Mouse (Mus musculus) intestine, embryonic 14.5 days (tissue): ENCODE data around the gene Fam160a1. TPM values are rescaled to one million over a fixed set of nuclear protein-coding genes. Genes with fewer than 3 reads are reported as not detected.

Experiments used
- ATAC-seq: fragments of 200-750 bp; cut with Nextera tagmentation; replicated peaks from 2 replicates; pipeline ENCODE4 v1.8.0; 2017; ENCODE audit warnings: low read depth, moderate number of reproducible peaks, moderate TSS enrichment, moderate library complexity; ENCODE audit not compliant: low FRiP score, low TSS enrichment
- DNase-seq: peaks from one replicate; pipeline ENCODE4 v3.0.0-alpha.2; 2018; ENCODE audit warnings: low spot score
- H3K27ac ChIP-seq: fragments of 300-500 bp; sonication (generic); 2 replicates; pipeline ENCODE4 v1.5.1; 2014; ENCODE audit warnings: low read depth, mild to moderate bottlenecking, control low read depth
- H3K27me3 ChIP-seq: fragments of 300-500 bp; sonication (generic); replicated peaks from 2 replicates; pipeline ENCODE4 v1.6.1; 2014; ENCODE audit warnings: low read length, control low read depth; ENCODE audit not compliant: control insufficient read depth, insufficient read depth
- H3K36me3 ChIP-seq: fragments of 300-500 bp; sonication (generic); 2 replicates; pipeline ENCODE4 v1.6.1; 2014; ENCODE audit warnings: low read length, control low read depth; ENCODE audit not compliant: control insufficient read depth, insufficient read depth
- H3K4me1 ChIP-seq: fragments of 300-500 bp; sonication (generic); replicated peaks from 2 replicates; pipeline ENCODE4 v1.6.1; 2014; ENCODE audit warnings: low read length, control low read depth, mixed read lengths; ENCODE audit not compliant: control insufficient read depth, insufficient read depth
- H3K4me2 ChIP-seq: fragments of 300-500 bp; sonication (generic); 2 replicates; pipeline ENCODE4 v1.6.1; 2014; ENCODE audit warnings: low read length
- H3K4me3 ChIP-seq: fragments of 300-500 bp; sonication (generic); 2 replicates; pipeline ENCODE4 v1.5.1; 2014; ENCODE audit warnings: low read depth, low read length, control low read depth, mixed read lengths
- H3K9ac ChIP-seq: fragments of 300-500 bp; sonication (generic); 2 replicates; pipeline ENCODE4 v1.6.1; 2014; ENCODE audit warnings: mild to moderate bottlenecking, low read length
- H3K9me3 ChIP-seq: fragments of 300-500 bp; sonication (generic); 2 replicates; pipeline ENCODE4 v1.6.1; 2016; ENCODE audit warnings: low read length, control low read depth; ENCODE audit not compliant: control insufficient read depth
- WGBS: fragments of 180-500 bp; shearing (Covaris S2); extraction: QIAGEN DNeasy Blood & Tissue Kit; methylation state at CpG from one replicate; pipeline ENCODE4 v1.1.7; 2014; 5-methylcytosine and 5-hydroxymethylcytosine counted together
- polyA plus RNA-seq: library from polyadenylated mRNA; unstranded; fragments of >200 nt; fragmentation: Nextera tagmentation; extraction: Ambion mirVana; gene quantifications from 2 replicates; pipeline ENCODE4 v1.2.1, GENCODE M21; 2014

Fam160a1 gene
- polyA plus RNA-seq, 1 experiment from 2014 or later = 3.3 TPM

- DNase-seq = no peak
- peaks cover 2% of the 10 kb centered on the region; the same call in 1 of the 2 replicates for H3K4me1 ChIP-seq
- no peak overlapping the region for H3K27ac ChIP-seq
- H3K27me3 ChIP-seq = no peaks in the 10 kb centered on the region
- no peak overlapping the region for H3K9ac ChIP-seq
- H3K36me3 ChIP-seq = 0 out of 2 replicates have a peak, but pooled peaks cover 5% of the 10 kb centered on the region
- H3K9me3 ChIP-seq = no peaks in the 10 kb centered on the region
- H3K4me3 ChIP-seq = no peak overlapping the region
- 76% methylated on average over 8 of the region's 8 CpGs for WGBS
- no peak overlapping the region for H3K4me2 ChIP-seq
- ATAC-seq = no peak
These were observed 182.5 kb downstream of the Fam160a1 start for GRCm38 (mm10) chr3:85634389-85635125.

- Histone ChIP-seq H3K27me3 (no peaks in the 10 kb centered on the region), H3K4me3 (no peak overlapping the region), H3K9me3 (no peaks in the 10 kb centered on the region), H3K27ac (no peak overlapping the region), H3K4me2 (no peak overlapping the region), H3K36me3 (0 out of 2 replicates have a peak, but pooled peaks cover 5% of the 10 kb centered on the region), H3K9ac (no peak overlapping the region), H3K4me1 (peaks cover 2% of the 10 kb centered on the region; the same call in 1 of the 2 replicates)
- WGBS = 85% methylated on average over 2 of the region's 2 CpGs
- ATAC-seq (no peak), DNase-seq (no peak)
These were observed 183.4 kb downstream of the Fam160a1 start for GRCm38 (mm10) chr3:85633733-85634132.

- Histone ChIP-seq H3K27me3 (no peaks in the 10 kb centered on the region), H3K4me3 (no peak overlapping the region), H3K9me3 (no peaks in the 10 kb centered on the region), H3K4me1 (peaks cover 2% of the 10 kb centered on the region; the same call in 1 of the 2 replicates), H3K36me3 (no peaks in the 10 kb centered on the region), H3K27ac (no peak overlapping the region), H3K9ac (no peak overlapping the region), H3K4me2 (no peak overlapping the region)
- DNase-seq (no peak), ATAC-seq (no peak)
- WGBS = 89% methylated on average over 4 of the region's 4 CpGs
These were observed 187.1 kb downstream of the Fam160a1 start for GRCm38 (mm10) chr3:85629895-85630510.

GRCm38 (mm10) chr3:85619751-85620150 lies 197.3 kb downstream of the Fam160a1 start:
- Histone ChIP-seq H3K4me3 (no peak overlapping the region), H3K4me2 (no peak overlapping the region), H3K9me3 (no peaks in the 10 kb centered on the region), H3K9ac (no peak overlapping the region), H3K4me1 (no peaks in the 10 kb centered on the region), H3K36me3 (0 out of 2 replicates have a peak, but pooled peaks cover 6% of the 10 kb centered on the region), H3K27me3 (no peaks in the 10 kb centered on the region), H3K27ac (no peak overlapping the region)
- WGBS = 100% methylated on average over 1 of the region's 1 CpGs
- DNase-seq = no peak
- ATAC-seq = no peak

- Histone ChIP-seq H3K36me3 (0 out of 2 replicates have a peak, but pooled peaks cover 6% of the 10 kb centered on the region), H3K4me2 (no peak overlapping the region), H3K9ac (no peak overlapping the region), H3K4me1 (no peaks in the 10 kb centered on the region), H3K27ac (no peak overlapping the region), H3K4me3 (no peak overlapping the region), H3K27me3 (no peaks in the 10 kb centered on the region), H3K9me3 (no peaks in the 10 kb centered on the region)
- ATAC-seq (no peak), DNase-seq (no peak)
- WGBS = 93% methylated on average over 5 of the region's 5 CpGs
These were observed 197.7 kb downstream of the Fam160a1 start for GRCm38 (mm10) chr3:85619345-85619744.

GRCm38 (mm10) chr3:85618885-85619284 lies 198.2 kb downstream of the Fam160a1 start:
- Histone ChIP-seq H3K9me3 (no peaks in the 10 kb centered on the region), H3K27ac (no peak overlapping the region), H3K4me1 (no peaks in the 10 kb centered on the region), H3K4me2 (no peak overlapping the region), H3K36me3 (0 out of 2 replicates have a peak, but pooled peaks cover 6% of the 10 kb centered on the region), H3K9ac (no peak overlapping the region), H3K4me3 (no peak overlapping the region), H3K27me3 (no peaks in the 10 kb centered on the region)
- ATAC-seq (no peak), DNase-seq (no peak)
- 79% methylated on average over 6 of the region's 6 CpGs for WGBS

GRCm38 (mm10) chr3:85616389-85616788 lies 200.7 kb downstream of the Fam160a1 start:
- 0 out of 2 replicates have a peak, but pooled peaks cover 6% of the 10 kb centered on the region for H3K36me3 ChIP-seq
- no peak overlapping the region for H3K9ac ChIP-seq
- ATAC-seq = no peak
- H3K4me2 ChIP-seq = no peak overlapping the region
- H3K4me3 ChIP-seq = no peak overlapping the region
- no peak overlapping the region for H3K27ac ChIP-seq
- H3K9me3 ChIP-seq = no peaks in the 10 kb centered on the region
- H3K27me3 ChIP-seq = no peaks in the 10 kb centered on the region
- WGBS = 95% methylated on average over 1 of the region's 1 CpGs
- H3K4me1 ChIP-seq = no peaks in the 10 kb centered on the region
- DNase-seq = no peak
